Mouse (Mus musculus): ENCODE results near the gene Krtap28-13.

Gene Krtap28-13

GRCm38 (mm10) chr1:83060643-83061042 lies at the start of gene Krtap28-13:
Krtap28-13 (plus strand) TSS chr1:83060930.
- in situ Hi-C loops (cut with MboI), result no loop called here

GRCm38 (mm10) chr1:83014477-83014876 lies 46.3 kb upstream of the Krtap28-13 start:
- in situ Hi-C loops (cut with MboI), result no loop called here

- in situ Hi-C loops (cut with MboI), result no loop called here
These were observed 45.3 kb upstream of the Krtap28-13 start for GRCm38 (mm10) chr1:83015329-83015879.

GRCm38 (mm10) chr1:83016556-83016955 lies 44.2 kb upstream of the Krtap28-13 start:
- in situ Hi-C loops (cut with MboI), result no loop called here

- in situ Hi-C loops (cut with MboI), result no loop called here
These were observed 28.8 kb upstream of the Krtap28-13 start for GRCm38 (mm10) chr1:83031950-83032349.

- in situ Hi-C loops (cut with MboI), result no loop called here
These were observed 28.2 kb upstream of the Krtap28-13 start for GRCm38 (mm10) chr1:83032508-83032907.

- in situ Hi-C loops (cut with MboI), result no loop called here
These were observed 26.2 kb upstream of the Krtap28-13 start for GRCm38 (mm10) chr1:83034509-83034908.

GRCm38 (mm10) chr1:83036892-83037667 lies 23.6 kb upstream of the Krtap28-13 start:
- in situ Hi-C loops (cut with MboI), result no loop called here

- in situ Hi-C loops (cut with MboI), result no loop called here
These were observed 22.5 kb upstream of the Krtap28-13 start, which contains the start of gene Slc19a3 for GRCm38 (mm10) chr1:83038109-83038672. Slc19a3 (minus strand) TSS chr1:83038448.

- in situ Hi-C loops (cut with MboI), result no loop called here
These were observed 21.6 kb upstream of the Krtap28-13 start for GRCm38 (mm10) chr1:83039080-83039479.

GRCm38 (mm10) chr1:83042380-83042779 lies 18.4 kb upstream of the Krtap28-13 start, which contains the start of gene Krtap28-10:
Krtap28-10 (minus strand) TSS chr1:83042480.
- in situ Hi-C loops (cut with MboI), result no loop called here

GRCm38 (mm10) chr1:83044882-83045427 lies 15.8 kb upstream of the Krtap28-13 start, which contains the start of gene Gm47969:
Gm47969 (plus strand) TSS chr1:83044932.
- in situ Hi-C loops (cut with MboI), result no loop called here

- in situ Hi-C loops (cut with MboI), result no loop called here
These were observed 2.2 kb upstream of the Krtap28-13 start for GRCm38 (mm10) chr1:83058481-83058880.

- in situ Hi-C loops (cut with MboI), result no loop called here
These were observed 1.5 kb upstream of the Krtap28-13 start, which contains the start of gene A030005K14Rik for GRCm38 (mm10) chr1:83059278-83059677. A030005K14Rik (minus strand) TSS chr1:83059378.

- in situ Hi-C loops (cut with MboI), result no loop called here
These were observed 4.1 kb downstream of the Krtap28-13 start for GRCm38 (mm10) chr1:83064851-83065250.

- in situ Hi-C loops (cut with MboI), result no loop called here
These were observed 5.8 kb downstream of the Krtap28-13 start for GRCm38 (mm10) chr1:83066577-83066976.

- in situ Hi-C loops (cut with MboI), result no loop called here
These were observed 6.5 kb downstream of the Krtap28-13 start for GRCm38 (mm10) chr1:83067205-83067604.

- in situ Hi-C loops (cut with MboI), result no loop called here
These were observed 14.9 kb downstream of the Krtap28-13 start for GRCm38 (mm10) chr1:83075526-83076189.

GRCm38 (mm10) chr1:83076190-83076917 lies 15.6 kb downstream of the Krtap28-13 start:
- in situ Hi-C loops (cut with MboI), result no loop called here

GRCm38 (mm10) chr1:83077016-83077415 lies 16.3 kb downstream of the Krtap28-13 start:
- in situ Hi-C loops (cut with MboI), result no loop called here

GRCm38 (mm10) chr1:83084790-83085189 lies 24.1 kb downstream of the Krtap28-13 start:
- in situ Hi-C loops (cut with MboI), result no loop called here
